Mouse (Mus musculus) kidney, postnatal 25 days (tissue): ENCODE results near the gene Letmd1.
"Not testable (repeated sequence)": the region's sequence is repeated elsewhere in the genome, so short reads cannot be mapped to it uniquely, and the experiment has no call there.

Experiments used
- DNase-seq, 2 experiments: peaks; one replicate each; pipeline ENCODE4 v3.0.0; 2021; ENCODE audit warnings: mixed read lengths in 2 of 2

Letmd1 gene

GRCm38 (mm10) chr15:100452486-100452885 is 16.3 kb upstream of the Letmd1 start:
- DNase-seq = no peak

- DNase-seq = peak; percentile 85 to 89
Observed at GRCm38 (mm10) chr15:100456356-100456991, 12.3 kb upstream of the Letmd1 start.

GRCm38 (mm10) chr15:100457340-100457739 is 11.5 kb upstream of the Letmd1 start:
- peak; percentile 76 to 82 for DNase-seq

GRCm38 (mm10) chr15:100458055-100458454 is 10.8 kb upstream of the Letmd1 start:
- DNase-seq = peak; percentile 83 to 84

GRCm38 (mm10) chr15:100460942-100461341 is 7.9 kb upstream of the Letmd1 start:
- DNase-seq = peak; percentile 64 to 76

- DNase-seq = no peak
Observed at GRCm38 (mm10) chr15:100461646-100462045, 7.2 kb upstream of the Letmd1 start.

GRCm38 (mm10) chr15:100462086-100462485 is 6.7 kb upstream of the Letmd1 start:
- peak; percentile 87 to 91 for DNase-seq

- peak; percentile 83 to 88 for DNase-seq
Observed at GRCm38 (mm10) chr15:100463712-100464111, 5.1 kb upstream of the Letmd1 start.

- DNase-seq = no peak
Observed at GRCm38 (mm10) chr15:100465432-100465831, 3.4 kb upstream of the Letmd1 start.

- DNase-seq = no peak
Observed at GRCm38 (mm10) chr15:100467738-100468137, 1.1 kb upstream of the Letmd1 start.

- DNase-seq = no peak
Observed at GRCm38 (mm10) chr15:100469189-100469545, 344 bp downstream of the Letmd1 start.

- DNase-seq = peak; percentile 56 to 73
Observed at GRCm38 (mm10) chr15:100470037-100470436, 1.2 kb downstream of the Letmd1 start.

GRCm38 (mm10) chr15:100473926-100474503 is 5.2 kb downstream of the Letmd1 start:
- no peak for DNase-seq

- no peak for DNase-seq
Observed at GRCm38 (mm10) chr15:100478351-100478750, 9.5 kb downstream of the Letmd1 start.

GRCm38 (mm10) chr15:100478925-100479324 is 10.1 kb downstream of the Letmd1 start:
- no peak for DNase-seq

- no peak for DNase-seq
Observed at GRCm38 (mm10) chr15:100485576-100485975, 16.8 kb downstream of the Letmd1 start.

GRCm38 (mm10) chr15:100486450-100486849 is 17.6 kb downstream of the Letmd1 start:
- no peak for DNase-seq

GRCm38 (mm10) chr15:100487050-100487449 is 18.2 kb downstream of the Letmd1 start:
- no peak for DNase-seq

- not testable (repeated sequence) for DNase-seq
Observed at GRCm38 (mm10) chr15:100488297-100488696, 19.5 kb downstream of the Letmd1 start.

GRCm38 (mm10) chr15:100489263-100489662 is 20.4 kb downstream of the Letmd1 start:
- DNase-seq = peak; percentile 49 to 70

- DNase-seq = peak in 1 of 2 experiments; percentile 18
Observed at GRCm38 (mm10) chr15:100491966-100492365, 23.1 kb downstream of the Letmd1 start.

GRCm38 (mm10) chr15:100494647-100495046 is 25.8 kb downstream of the Letmd1 start:
- peak; percentile 26 to 58 for DNase-seq

- peak; percentile 93 to 95 for DNase-seq
Observed at GRCm38 (mm10) chr15:100495102-100495501, 26.3 kb downstream of the Letmd1 start, which contains the start of gene Csrnp2. Gene Csrnp2 (minus strand): TSS chr15:100495488.

- not testable (repeated sequence) for DNase-seq
Observed at GRCm38 (mm10) chr15:100499506-100499905, 30.7 kb downstream of the Letmd1 start.
